Mouse (Mus musculus): ENCODE measurements at regions not wholly inside any gene's neighbourhood (a gene's known extent, or its start where the extent isn't known, plus 50 kb on each side); places are given as distances from the start of the nearest gene placed in this dataset.

DNA sequence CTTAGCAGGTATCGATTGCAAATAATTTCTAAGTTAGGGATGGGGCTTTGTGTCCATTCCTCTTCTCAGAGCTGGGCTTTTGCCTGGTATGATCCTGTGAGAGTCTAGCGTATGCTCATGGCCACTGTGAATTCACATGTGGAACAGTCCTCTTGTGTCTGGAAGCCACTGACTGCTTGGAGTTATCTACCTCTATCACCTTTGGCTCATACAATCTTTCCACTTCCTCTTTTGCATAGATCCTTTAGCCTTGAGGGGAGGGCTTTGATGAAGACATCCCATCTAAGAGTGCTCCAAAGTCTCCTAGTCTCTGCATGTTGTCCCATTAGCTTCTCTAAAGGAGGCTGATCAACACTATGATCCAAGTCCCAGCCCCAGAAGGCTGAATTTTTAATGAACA lies 135.8 kb upstream of the Max start:
- Histone ChIP-seq H3K27ac (ENCODE audit: low read length) (no peak overlapping the region), H3K36me3 (ENCODE audit: control insufficient read depth, insufficient read depth, low read length) (no peaks in the 10 kb centered on the region), H3K4me2 (ENCODE audit: low read depth, low read length) (no peak overlapping the region), H3K4me1 (replicated peaks; ENCODE audit: control insufficient read depth, insufficient read depth, low read length) (peaks cover 4% of the 10 kb centered on the region), H3K9me3 (ENCODE audit: control insufficient read depth, low read length) (no peaks in the 10 kb centered on the region), H3K9ac (ENCODE audit: low read length) (no peak overlapping the region), H3K4me3 (ENCODE audit: low read length) (no peak overlapping the region), H3K27me3 (ENCODE audit: control insufficient read depth, insufficient read depth, low read depth, low read length) (no peaks in the 10 kb centered on the region)
- WGBS, result 84% methylated on average over 2 of the region's 2 CpGs
- no peak for ATAC-seq (ENCODE audit: low read depth)

DNA sequence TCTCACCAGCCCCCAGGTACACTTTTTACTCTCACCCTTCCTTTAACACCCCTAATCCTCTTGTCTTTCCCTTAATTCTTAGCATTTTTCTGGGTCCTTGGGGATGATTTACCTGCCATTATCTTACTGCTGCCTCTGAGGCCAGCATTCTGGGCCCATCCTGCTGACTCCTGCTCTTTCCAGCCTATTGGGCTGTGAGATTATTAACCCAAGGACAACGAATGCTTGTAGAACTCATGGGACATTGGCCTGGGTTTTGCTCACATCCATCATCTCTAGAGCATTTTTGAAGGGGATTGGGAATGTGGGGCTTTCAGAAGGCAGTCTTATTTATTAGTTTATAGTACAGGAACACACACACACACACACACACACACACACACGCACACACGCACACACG lies 134.5 kb upstream of the Max start:
- no peaks in the 10 kb centered on the region for H3K27me3 ChIP-seq (ENCODE audit: control insufficient read depth, insufficient read depth, low read depth, low read length)
- no peaks in the 10 kb centered on the region for H3K9me3 ChIP-seq (ENCODE audit: control insufficient read depth, low read length)
- H3K27ac ChIP-seq (ENCODE audit: low read length), result no peak overlapping the region
- WGBS, result 81% methylated on average over 4 of the region's 4 CpGs
- ATAC-seq (ENCODE audit: low read depth), result no peak
- H3K9ac ChIP-seq (ENCODE audit: low read length), result no peak overlapping the region
- no peak overlapping the region for H3K4me2 ChIP-seq (ENCODE audit: low read depth, low read length)
- no peak overlapping the region for H3K4me3 ChIP-seq (ENCODE audit: low read length)
- H3K4me1 ChIP-seq (replicated peaks; ENCODE audit: control insufficient read depth, insufficient read depth, low read length), result peaks cover 7% of the 10 kb centered on the region
- H3K36me3 ChIP-seq (ENCODE audit: control insufficient read depth, insufficient read depth, low read length), result no peaks in the 10 kb centered on the region

DNA sequence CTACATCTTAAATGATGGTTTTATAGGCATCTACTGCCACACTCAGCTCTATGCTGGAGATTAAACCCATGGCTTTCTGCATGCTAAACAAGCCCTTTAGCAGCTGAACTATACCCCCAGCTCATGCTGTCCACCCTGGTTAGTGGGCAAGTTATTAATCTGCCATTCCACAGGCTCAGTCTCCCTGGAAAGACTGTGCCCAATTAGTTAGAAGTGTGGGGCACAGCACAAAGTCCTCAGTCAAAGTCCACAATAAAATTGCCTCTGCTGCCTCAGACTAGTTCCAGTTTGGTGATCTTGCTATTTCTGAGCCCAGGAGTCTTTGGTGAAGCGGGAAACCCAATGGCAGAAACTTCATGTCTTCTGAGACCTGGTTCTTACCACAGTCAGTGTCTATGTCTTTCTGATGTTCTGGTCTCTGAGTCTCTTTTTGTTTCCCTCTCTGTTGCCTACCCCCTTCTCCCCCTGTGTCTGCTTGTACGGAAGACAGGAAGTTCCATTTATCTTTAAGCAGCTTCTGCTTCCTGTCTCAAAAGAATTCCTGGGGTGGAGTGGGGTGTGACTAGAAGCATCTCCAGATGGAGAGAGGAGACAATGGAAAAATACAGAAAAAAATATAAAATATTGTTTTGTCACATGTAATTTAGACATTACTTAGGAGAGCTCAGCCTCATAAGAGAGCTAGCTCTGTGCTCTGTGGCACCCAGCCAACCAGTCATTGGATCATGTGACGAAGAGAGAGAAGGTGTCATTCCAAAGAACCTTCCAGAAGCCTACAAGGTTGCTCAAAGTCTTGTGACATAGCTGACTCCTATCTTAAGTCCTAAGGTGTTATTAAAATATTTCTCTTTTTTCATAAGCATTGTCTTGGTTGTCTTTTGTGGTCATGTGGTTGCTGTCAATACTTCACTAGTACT lies 133.3 kb upstream of the Max start:
- WGBS, result 63% methylated on average over 3 of the region's 3 CpGs

DNA sequence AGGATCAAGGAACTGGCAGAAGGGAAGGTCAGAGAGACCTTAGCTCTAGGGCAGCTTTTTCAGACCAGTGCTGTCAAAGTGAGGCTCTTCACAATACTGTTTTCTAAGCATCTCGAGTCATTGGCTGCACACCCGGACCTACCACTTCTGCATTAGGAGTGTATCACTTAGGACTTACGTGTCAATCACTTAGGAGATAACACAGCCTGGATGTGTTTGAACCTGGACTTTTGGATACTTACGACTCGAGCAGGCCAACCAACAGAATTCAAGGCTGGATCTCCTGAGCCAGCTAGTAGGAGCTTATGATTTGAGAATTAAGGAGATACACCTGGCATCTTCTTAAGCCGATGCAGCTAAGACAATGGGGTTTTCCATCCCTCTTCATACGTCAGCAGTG lies 132.2 kb upstream of the Max start:
- Histone ChIP-seq H3K4me3 (ENCODE audit: low read length) (no peak overlapping the region), H3K27me3 (ENCODE audit: control insufficient read depth, insufficient read depth, low read depth, low read length) (no peaks in the 10 kb centered on the region), H3K9ac (ENCODE audit: low read length) (no peak overlapping the region), H3K36me3 (ENCODE audit: control insufficient read depth, insufficient read depth, low read length) (no peaks in the 10 kb centered on the region), H3K9me3 (ENCODE audit: control insufficient read depth, low read length) (no peaks in the 10 kb centered on the region), H3K4me2 (ENCODE audit: low read depth, low read length) (no peak overlapping the region), H3K27ac (ENCODE audit: low read length) (no peak overlapping the region), H3K4me1 (replicated peaks; ENCODE audit: control insufficient read depth, insufficient read depth, low read length) (peaks cover 7% of the 10 kb centered on the region)
- no peak for ATAC-seq (ENCODE audit: low read depth)
- 65% methylated on average over 7 of the region's 7 CpGs for WGBS

More for the DNA sequence above, 133.3 kb upstream of the Max start:
- Histone ChIP-seq H3K9me3 (ENCODE audit: control insufficient read depth, low read length) (no peaks in the 10 kb centered on the region), H3K9ac (ENCODE audit: low read length) (no peak overlapping the region), H3K36me3 (ENCODE audit: control insufficient read depth, insufficient read depth, low read length) (no peaks in the 10 kb centered on the region), H3K4me1 (replicated peaks; ENCODE audit: control insufficient read depth, insufficient read depth, low read length) (peaks cover 7% of the 10 kb centered on the region), H3K4me2 (ENCODE audit: low read depth, low read length) (no peak overlapping the region), H3K27me3 (ENCODE audit: control insufficient read depth, insufficient read depth, low read depth, low read length) (no peaks in the 10 kb centered on the region), H3K27ac (ENCODE audit: low read length) (no peak overlapping the region), H3K4me3 (ENCODE audit: low read length) (no peak overlapping the region)
- ATAC-seq (ENCODE audit: low read depth), result no peak

GRCm38 (mm10) chr12:77092741-77093140 lies 130.7 kb upstream of the Max start:
- H3K4me3 ChIP-seq (ENCODE audit: low read length), result no peak overlapping the region
- 23% methylated on average over 3 of the region's 3 CpGs for WGBS
- H3K4me1 ChIP-seq (replicated peaks; ENCODE audit: control insufficient read depth, insufficient read depth, low read length), result peaks cover 7% of the 10 kb centered on the region
- H3K9ac ChIP-seq (ENCODE audit: low read length), result no peak overlapping the region
- H3K27ac ChIP-seq (ENCODE audit: low read length), result peak overlapping the region; percentile 57
- no peaks in the 10 kb centered on the region for H3K9me3 ChIP-seq (ENCODE audit: control insufficient read depth, low read length)
- H3K4me2 ChIP-seq (ENCODE audit: low read depth, low read length), result peak overlapping the region; percentile 23; the same call in 1 of the 2 replicates
- no peaks in the 10 kb centered on the region for H3K27me3 ChIP-seq (ENCODE audit: control insufficient read depth, insufficient read depth, low read depth, low read length)
- peak; percentile 87 for ATAC-seq (ENCODE audit: low read depth)
- no peaks in the 10 kb centered on the region for H3K36me3 ChIP-seq (ENCODE audit: control insufficient read depth, insufficient read depth, low read length)

DNA sequence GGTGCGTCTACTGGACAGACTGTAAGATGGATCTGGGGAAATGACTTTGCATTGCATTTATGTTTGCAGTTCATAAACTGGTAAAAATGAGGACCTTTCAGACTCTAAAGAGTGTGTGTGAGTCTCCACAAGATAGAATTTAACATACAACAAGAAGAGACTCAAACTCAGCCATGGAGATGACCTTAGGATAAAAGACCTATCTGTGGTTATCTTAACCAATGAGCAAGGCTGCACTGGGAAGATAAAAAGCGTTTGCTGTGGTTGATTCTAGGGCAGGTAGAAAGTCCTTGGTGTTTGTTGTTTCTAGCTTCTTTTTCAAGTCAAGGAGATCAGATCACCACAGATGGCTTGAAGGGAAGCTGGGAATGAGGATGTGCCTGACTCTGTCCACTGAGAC lies 130.1 kb upstream of the Max start:
- Histone ChIP-seq H3K4me3 (ENCODE audit: low read length) (no peak overlapping the region), H3K27me3 (ENCODE audit: control insufficient read depth, insufficient read depth, low read depth, low read length) (no peaks in the 10 kb centered on the region), H3K36me3 (ENCODE audit: control insufficient read depth, insufficient read depth, low read length) (no peaks in the 10 kb centered on the region), H3K4me2 (ENCODE audit: low read depth, low read length) (no peak overlapping the region), H3K9ac (ENCODE audit: low read length) (no peak overlapping the region), H3K27ac (ENCODE audit: low read length) (no peak overlapping the region), H3K4me1 (replicated peaks; ENCODE audit: control insufficient read depth, insufficient read depth, low read length) (peaks cover 7% of the 10 kb centered on the region), H3K9me3 (ENCODE audit: control insufficient read depth, low read length) (no peaks in the 10 kb centered on the region)
- 60% methylated on average over 2 of the region's 2 CpGs for WGBS
- no peak for ATAC-seq (ENCODE audit: low read depth)

- Histone ChIP-seq H3K27ac (ENCODE audit: low read length) (no peak overlapping the region), H3K9ac (ENCODE audit: low read length) (no peak overlapping the region), H3K36me3 (ENCODE audit: control insufficient read depth, insufficient read depth, low read length) (no peaks in the 10 kb centered on the region), H3K27me3 (ENCODE audit: control insufficient read depth, insufficient read depth, low read depth, low read length) (no peaks in the 10 kb centered on the region), H3K4me2 (ENCODE audit: low read depth, low read length) (no peak overlapping the region), H3K9me3 (ENCODE audit: control insufficient read depth, low read length) (no peaks in the 10 kb centered on the region), H3K4me3 (ENCODE audit: low read length) (no peak overlapping the region), H3K4me1 (replicated peaks; ENCODE audit: control insufficient read depth, insufficient read depth, low read length) (peaks cover 7% of the 10 kb centered on the region)
- no peak for ATAC-seq (ENCODE audit: low read depth)
- 92% methylated on average over 2 of the region's 2 CpGs for WGBS
These were observed 129.7 kb upstream of the Max start for GRCm38 (mm10) chr12:77091700-77092099.

- H3K9ac ChIP-seq (ENCODE audit: low read length), result no peak overlapping the region
- H3K36me3 ChIP-seq (ENCODE audit: control insufficient read depth, insufficient read depth, low read length), result no peaks in the 10 kb centered on the region
- H3K4me2 ChIP-seq (ENCODE audit: low read depth, low read length), result no peak overlapping the region
- no peak overlapping the region for H3K4me3 ChIP-seq (ENCODE audit: low read length)
- H3K9me3 ChIP-seq (ENCODE audit: control insufficient read depth, low read length), result no peaks in the 10 kb centered on the region
- H3K4me1 ChIP-seq (replicated peaks; ENCODE audit: control insufficient read depth, insufficient read depth, low read length), result peaks cover 7% of the 10 kb centered on the region
- ATAC-seq (ENCODE audit: low read depth), result no peak
- WGBS, result 78% methylated on average over 3 of the region's 3 CpGs
- no peak overlapping the region for H3K27ac ChIP-seq (ENCODE audit: low read length)
- no peaks in the 10 kb centered on the region for H3K27me3 ChIP-seq (ENCODE audit: control insufficient read depth, insufficient read depth, low read depth, low read length)
These were observed 128.5 kb upstream of the Max start for GRCm38 (mm10) chr12:77090525-77090924.

DNA sequence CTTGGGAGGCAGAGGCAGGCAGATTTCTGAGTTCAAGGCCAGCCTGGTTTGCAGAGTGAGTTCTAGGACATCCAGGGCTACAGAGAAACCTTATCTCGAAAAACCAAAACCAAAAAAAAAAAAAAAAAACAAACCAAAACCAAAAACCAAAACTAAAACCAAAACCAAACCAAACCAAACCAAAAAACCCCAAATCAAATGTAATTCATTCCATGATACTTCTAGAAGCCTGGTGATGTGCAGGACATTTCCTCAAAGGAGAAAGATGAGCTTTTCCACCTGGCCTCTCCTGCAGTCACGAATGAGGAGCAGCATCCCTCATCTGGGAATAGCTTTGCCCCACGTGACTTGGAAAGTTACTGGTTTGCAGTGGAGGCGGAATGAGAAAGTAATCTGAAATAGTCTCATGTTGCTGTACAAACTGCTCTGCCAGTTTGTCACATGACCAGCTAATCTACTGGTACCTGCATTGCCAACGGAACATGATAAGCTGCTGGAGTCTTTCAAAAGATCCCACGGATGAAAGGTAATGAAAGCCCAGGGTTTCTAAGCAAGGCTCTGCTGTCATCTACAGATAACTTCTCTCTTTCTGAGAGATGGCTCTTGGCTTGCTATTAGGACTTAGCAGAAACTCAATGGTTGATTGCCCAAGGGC lies 127.8 kb upstream of the Max start:
- peaks cover 7% of the 10 kb centered on the region for H3K4me1 ChIP-seq (replicated peaks; ENCODE audit: control insufficient read depth, insufficient read depth, low read length)
- H3K9ac ChIP-seq (ENCODE audit: low read length), result no peak overlapping the region
- H3K36me3 ChIP-seq (ENCODE audit: control insufficient read depth, insufficient read depth, low read length), result no peaks in the 10 kb centered on the region
- H3K4me2 ChIP-seq (ENCODE audit: low read depth, low read length), result no peak overlapping the region
- WGBS, result 75% methylated on average over 6 of the region's 6 CpGs
- ATAC-seq (ENCODE audit: low read depth), result no peak
- no peak overlapping the region for H3K27ac ChIP-seq (ENCODE audit: low read length)
- no peak overlapping the region for H3K4me3 ChIP-seq (ENCODE audit: low read length)
- no peaks in the 10 kb centered on the region for H3K9me3 ChIP-seq (ENCODE audit: control insufficient read depth, low read length)
- no peaks in the 10 kb centered on the region for H3K27me3 ChIP-seq (ENCODE audit: control insufficient read depth, insufficient read depth, low read depth, low read length)

Measured in lung, embryonic 16.5 days (tissue).